Mouse (Mus musculus) testis, adult 2 months (tissue): ENCODE data around the gene Clic1. TPM values are rescaled to one million over a fixed set of nuclear protein-coding genes. Genes with fewer than 3 reads are reported as not detected.

Source experiments
- H3K27ac ChIP-seq: fragments of 200-500 bp; 2 replicates; pipeline ENCODE4 v1.5.1; 2012; ENCODE audit warnings: low read depth, low read length; ENCODE audit not compliant: control insufficient read depth, insufficient read depth
- H3K27me3 ChIP-seq: fragments of 200-500 bp; 2 replicates; pipeline ENCODE4 v1.6.1; 2012; ENCODE audit warnings: mild to moderate bottlenecking, low read length, moderate library complexity; ENCODE audit not compliant: control insufficient read depth, insufficient read depth
- H3K36me3 ChIP-seq: fragments of 200-500 bp; 2 replicates; pipeline ENCODE4 v1.6.1; 2012; ENCODE audit warnings: mild to moderate bottlenecking, low read length; ENCODE audit not compliant: control insufficient read depth, insufficient read depth
- H3K4me1 ChIP-seq: fragments of 200-500 bp; 2 replicates; pipeline ENCODE4 v1.6.1; 2012; ENCODE audit warnings: low read length; ENCODE audit not compliant: control insufficient read depth, insufficient read depth
- H3K4me3 ChIP-seq: fragments of 200-500 bp; 2 replicates; pipeline ENCODE4 v1.5.1; 2012; ENCODE audit warnings: low read depth, mild to moderate bottlenecking, low read length, moderate library complexity, mixed read lengths; ENCODE audit not compliant: control insufficient read depth
- CTCF ChIP-seq: fragments of 200-500 bp; IDR thresholded peaks from 2 replicates; pipeline ENCODE4 v1.5.1; 2012; ENCODE audit warnings: low read depth, mild to moderate bottlenecking, inconsistent platforms, low read length, moderate library complexity; ENCODE audit not compliant: control insufficient read depth, insufficient read depth, insufficient replicate concordance
- POLR2A ChIP-seq: fragments of 200-500 bp; IDR thresholded peaks from 2 replicates; pipeline ENCODE4 v1.6.1; 2012; ENCODE audit warnings: low read depth, mild to moderate bottlenecking, inconsistent platforms, low read length, moderate library complexity; ENCODE audit not compliant: control insufficient read depth
- polyA plus RNA-seq: library from polyadenylated mRNA; depleted of rRNA; stranded (reverse); fragments of >200 nt; gene quantifications from 2 replicates; pipeline ENCODE4 v1.2.3, GENCODE M21; 2012

Clic1 gene
- polyA plus RNA-seq, 1 experiment: 24.1 TPM

- H3K36me3 ChIP-seq: no peaks in the 10 kb centered on the region; the same call in 1 of the 2 replicates
- no peak overlapping the region for H3K4me3 ChIP-seq
- TF ChIP-seq POLR2A (no peak), CTCF (no peak)
- H3K27ac ChIP-seq: no peak overlapping the region
- H3K27me3 ChIP-seq: no peaks in the 10 kb centered on the region
- peaks cover 5% of the 10 kb centered on the region; the same call in 1 of the 2 replicates for H3K4me1 ChIP-seq
Observed at GRCm38 (mm10) chr17:35090166-35090932, 40.6 kb downstream of the Clic1 start.

GRCm38 (mm10) chr17:35092403-35093198 lies 42.8 kb downstream of the Clic1 start:
- H3K4me1 ChIP-seq: peaks cover 5% of the 10 kb centered on the region; the same call in 1 of the 2 replicates
- H3K27ac ChIP-seq: no peak overlapping the region
- H3K36me3 ChIP-seq: no peaks in the 10 kb centered on the region; the same call in none of the 2 replicates
- H3K27me3 ChIP-seq: no peaks in the 10 kb centered on the region
- TF ChIP-seq POLR2A (no peak), CTCF (no peak)
- no peak overlapping the region for H3K4me3 ChIP-seq

DNA sequence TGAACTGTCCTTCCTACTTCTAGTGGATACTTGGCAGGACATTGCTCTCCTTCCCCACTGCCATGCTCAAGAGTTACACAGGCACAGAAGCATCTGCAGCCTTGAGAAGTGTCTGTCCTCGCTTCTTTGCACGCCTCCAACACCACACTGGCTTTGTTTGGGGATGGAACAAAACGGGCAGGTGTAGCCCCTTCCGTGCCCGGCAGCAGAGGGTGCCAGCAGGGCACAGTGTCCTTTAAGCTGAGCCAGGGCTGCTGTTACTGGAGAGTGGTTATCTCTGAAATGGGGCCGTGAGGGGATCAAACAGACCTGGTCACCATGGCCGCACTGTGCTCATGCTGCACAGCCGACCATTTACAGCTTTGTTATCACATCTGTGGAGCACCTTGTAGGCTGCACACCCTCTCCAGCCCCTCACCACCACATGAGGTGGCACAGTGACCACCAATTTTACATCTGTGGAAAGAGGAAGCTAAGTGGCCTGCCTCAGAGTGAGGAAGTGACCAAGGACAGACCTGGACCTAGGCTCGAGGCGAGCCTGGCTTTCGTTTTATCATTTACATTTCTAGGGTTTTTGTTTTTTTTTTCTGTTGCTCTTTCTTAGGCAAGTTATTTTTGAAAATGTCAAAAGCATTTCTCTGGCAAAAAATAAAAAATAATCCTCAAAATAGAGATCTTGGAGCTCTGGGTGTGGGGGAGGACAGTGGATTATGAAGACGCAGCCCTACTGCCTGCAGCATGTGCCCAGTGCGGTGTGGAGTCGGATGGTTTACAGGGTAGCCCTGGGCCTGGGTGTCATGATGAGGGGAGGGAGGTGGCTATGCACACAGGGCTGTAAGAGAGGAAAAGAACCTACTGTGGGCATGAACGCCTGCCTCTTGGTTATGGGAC lies 45.0 kb downstream of the Clic1 start:
- Histone ChIP-seq H3K4me3 (no peak overlapping the region), H3K36me3 (no peaks in the 10 kb centered on the region; the same call in none of the 2 replicates), H3K4me1 (peaks cover 5% of the 10 kb centered on the region; the same call in 1 of the 2 replicates), H3K27me3 (no peaks in the 10 kb centered on the region), H3K27ac (no peak overlapping the region)
- no peak for TF ChIP-seq POLR2A
- TF ChIP-seq CTCF: no peak

DNA sequence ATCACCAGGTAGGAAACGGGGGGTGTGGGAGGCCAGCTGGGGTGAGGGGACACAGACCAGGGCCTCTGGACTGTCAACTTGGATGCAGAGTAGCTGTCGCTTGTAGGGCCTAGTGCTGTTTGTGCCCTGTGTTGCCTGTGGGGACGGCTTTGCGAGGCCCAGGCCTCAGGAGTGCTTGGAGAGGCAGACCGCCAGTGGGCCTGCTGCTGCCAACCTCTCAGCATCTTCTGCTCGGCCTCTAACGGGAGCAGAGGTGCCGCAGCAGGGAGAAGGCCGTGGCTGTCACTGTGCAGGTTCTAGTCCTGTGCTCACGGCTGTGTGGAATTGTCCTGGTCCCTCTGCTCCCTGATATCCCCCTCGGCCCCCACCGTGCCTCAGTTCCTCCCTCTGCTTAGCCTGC lies 46.8 kb downstream of the Clic1 start:
- no peaks in the 10 kb centered on the region for H3K4me1 ChIP-seq
- TF ChIP-seq CTCF: no peak
- no peak for TF ChIP-seq POLR2A
- H3K27ac ChIP-seq: no peak overlapping the region
- H3K27me3 ChIP-seq: no peaks in the 10 kb centered on the region
- no peak overlapping the region for H3K4me3 ChIP-seq
- no peaks in the 10 kb centered on the region; the same call in none of the 2 replicates for H3K36me3 ChIP-seq

GRCm38 (mm10) chr17:35097164-35097655 lies 47.4 kb downstream of the Clic1 start:
- no peaks in the 10 kb centered on the region for H3K27me3 ChIP-seq
- H3K36me3 ChIP-seq: no peaks in the 10 kb centered on the region; the same call in none of the 2 replicates
- no peaks in the 10 kb centered on the region for H3K4me1 ChIP-seq
- H3K4me3 ChIP-seq: no peak overlapping the region
- TF ChIP-seq CTCF (no peak), POLR2A (no peak)
- H3K27ac ChIP-seq: no peak overlapping the region

DNA sequence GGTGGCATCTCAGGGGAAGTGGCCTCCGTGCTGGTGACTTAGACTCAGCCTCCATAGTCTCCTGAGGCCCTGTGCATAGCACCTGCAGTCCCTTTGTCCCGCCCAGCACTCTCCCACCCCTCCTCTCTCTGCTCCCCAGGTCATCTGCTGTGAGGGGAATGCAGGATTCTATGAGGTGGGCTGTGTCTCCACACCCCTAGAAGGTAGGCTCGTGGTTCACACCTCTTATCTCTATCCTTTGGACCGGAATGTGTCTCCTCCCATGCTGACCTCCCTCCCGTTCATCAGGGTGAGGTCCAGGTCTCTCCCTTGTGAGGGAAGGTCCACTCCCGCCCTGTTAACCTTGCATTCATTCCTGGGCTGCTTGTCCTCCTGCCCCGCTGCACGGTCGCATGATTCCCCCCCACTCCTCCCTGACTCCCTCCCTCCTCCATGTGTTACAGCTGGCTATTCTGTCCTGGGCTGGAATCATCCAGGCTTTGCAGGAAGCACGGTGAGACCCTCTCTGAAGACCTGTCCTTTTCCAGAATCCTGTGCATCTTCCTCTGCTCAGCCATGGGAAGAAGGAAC lies 50.5 kb downstream of the Clic1 start:
- Histone ChIP-seq H3K36me3 (no peaks in the 10 kb centered on the region; the same call in none of the 2 replicates), H3K27ac (no peak overlapping the region), H3K27me3 (no peaks in the 10 kb centered on the region), H3K4me1 (no peaks in the 10 kb centered on the region), H3K4me3 (no peak overlapping the region)
- TF ChIP-seq POLR2A (no peak), CTCF (no peak)
